Mouse (Mus musculus): ENCODE results near the gene E130308A19Rik. TPM values are rescaled to one million over a fixed set of nuclear protein-coding genes. Genes with fewer than 3 reads are reported as not detected.

Gene E130308A19Rik
- total and polyA plus RNA-seq, 3 experiments = 2.4 to 3.4 (median 3.1) TPM

DNA sequence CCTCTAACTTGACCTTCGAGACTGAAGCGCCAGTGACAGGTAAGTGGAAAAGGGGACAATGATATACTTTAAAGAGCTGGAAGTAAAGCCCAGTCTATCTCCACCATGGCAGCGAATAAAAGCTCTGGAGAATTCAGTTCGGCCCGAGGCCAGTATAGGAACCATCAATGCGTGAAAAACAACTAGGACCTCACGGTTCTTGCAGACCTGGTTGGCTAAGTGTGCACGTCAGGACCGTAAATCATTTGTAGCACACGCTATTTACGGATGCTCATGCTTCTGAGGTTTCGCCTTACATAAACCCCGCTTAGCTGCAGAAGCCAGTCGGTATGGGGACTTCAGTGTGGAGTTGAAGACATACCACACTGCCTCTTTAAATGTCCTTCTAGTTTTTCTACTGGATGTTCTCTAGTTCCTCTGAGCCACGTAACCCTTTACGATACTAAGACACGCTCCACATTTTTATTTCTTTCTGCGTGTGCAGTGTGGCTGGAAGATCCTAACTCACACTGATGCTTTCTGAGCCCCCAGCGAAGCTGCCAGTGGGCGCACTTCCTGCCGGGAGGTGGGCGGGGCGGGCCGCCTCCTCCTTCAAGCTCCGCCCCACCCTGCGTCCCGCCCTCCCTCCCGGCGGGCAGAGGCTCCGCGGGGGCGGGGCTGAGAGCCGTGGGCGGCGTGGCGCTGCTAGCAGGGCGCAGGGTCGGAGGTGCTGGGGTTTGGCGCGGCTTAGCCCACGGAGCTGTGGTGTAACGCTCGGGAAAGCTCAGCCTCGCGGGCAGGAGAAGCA lies 179.4 kb downstream of the E130308A19Rik start, which contains the start of gene Snx30 (continued):
- TF ChIP-seq ZNF384 (IDR thresholded peaks at IDR 0.05; ENCODE audit: low read depth, low read length) = no peak
- 0 out of 2 replicates have a peak, but pooled peaks have one; percentile 31 for TF ChIP-seq E2F4 (IDR thresholded peaks at IDR 0.05; ENCODE audit: insufficient replicate concordance, low read depth, low read length)
- TF ChIP-seq NRF1 (IDR thresholded peaks at IDR 0.05; ENCODE audit: low read depth, low read length) = no peak
- TF ChIP-seq KAT2A (IDR thresholded peaks at IDR 0.05; ENCODE audit: insufficient replicate concordance, low read length) = 0 out of 2 replicates have a peak, but pooled peaks have one; percentile 27
- peak; percentile 55 for TF ChIP-seq MAX (IDR thresholded peaks at IDR 0.05; ENCODE audit: low read length)
- TF ChIP-seq BHLHE40 (IDR thresholded peaks at IDR 0.05; ENCODE audit: low read depth, low read length) = peak; percentile 63
- TF ChIP-seq GABPA (IDR thresholded peaks at IDR 0.05; ENCODE audit: insufficient replicate concordance, low read depth, low read length) = no peak
- TF ChIP-seq MXI1 (IDR thresholded peaks at IDR 0.05; ENCODE audit: low read depth, low read length) = peak; percentile 86

DNA sequence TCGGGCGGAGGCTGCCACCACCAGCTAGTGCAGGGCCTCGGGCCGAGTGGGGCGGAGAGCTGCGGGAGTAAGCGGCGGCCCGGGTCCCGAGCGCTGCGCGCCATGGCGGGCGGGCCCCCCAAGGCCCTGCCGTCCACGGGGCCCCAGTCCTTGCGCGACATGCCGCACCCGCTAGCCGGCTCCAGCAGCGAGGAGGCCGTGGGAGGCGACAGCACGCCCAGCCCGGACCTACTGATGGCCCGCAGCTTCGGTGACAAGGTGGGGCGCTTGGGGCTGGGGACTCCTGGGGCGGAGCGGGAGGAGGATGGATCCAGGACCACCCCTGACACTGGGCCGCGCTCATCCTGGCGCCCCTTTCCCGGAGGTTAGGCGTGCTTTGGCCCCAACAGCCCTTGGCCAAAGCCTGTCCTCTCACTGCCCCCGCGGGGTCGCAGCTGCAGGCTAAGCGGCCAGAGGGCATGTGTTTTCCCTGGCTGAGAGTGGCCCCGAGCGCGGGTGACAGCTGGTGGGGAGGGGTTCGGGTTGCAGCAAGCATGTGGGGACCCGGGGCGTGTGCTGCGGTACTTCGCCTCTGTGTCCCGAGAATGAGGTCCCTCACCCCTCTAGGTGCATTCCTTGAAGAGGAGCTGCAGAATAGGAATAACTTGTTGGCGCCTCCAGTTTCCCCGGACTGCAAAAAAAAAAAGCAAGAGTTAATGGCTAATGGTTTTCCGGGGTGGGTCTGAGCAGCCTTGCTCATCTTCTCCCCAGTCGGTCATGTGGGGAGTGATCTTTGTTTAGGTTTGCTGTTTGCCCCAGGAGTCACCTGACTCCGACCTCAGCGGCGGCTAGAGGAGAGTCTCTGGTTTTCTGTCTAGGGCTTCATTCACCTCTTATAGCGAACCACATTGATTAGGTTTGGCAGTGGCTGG lies 180.2 kb downstream of the E130308A19Rik start:
- in situ Hi-C loops (cut with MboI; ENCODE audit: low pct_ligation_motif_present, low pct_unique_long_range_greater_than_20kb, low sequenced_read_pairs) = no loop called here
- TF ChIP-seq MEF2A (IDR thresholded peaks at IDR 0.05; ENCODE audit: borderline replicate concordance, low read depth, low read length) (peak; percentile 36; the same call in 1 of the 2 replicates), ETS1 (conservative IDR thresholded peaks at IDR 0.05; ENCODE audit: low read depth, low read length) (peak; percentile 54), EP300 (IDR thresholded peaks at IDR 0.05; ENCODE audit: low read length) (no peak), RAD21 (IDR thresholded peaks at IDR 0.05; ENCODE audit: low read depth, low read length) (no peak), POLR2AphosphoS2 (IDR thresholded peaks at IDR 0.05; ENCODE audit: low read depth, low read length) (no peak), POLR2A (IDR thresholded peaks at IDR 0.05; ENCODE audit: low read depth, low read length) (no peak), HCFC1 (IDR thresholded peaks at IDR 0.05; ENCODE audit: low read depth, low read length) (no peak), RCOR1 (conservative IDR thresholded peaks at IDR 0.05; ENCODE audit: low read depth, low read length) (no peak), MYC (IDR thresholded peaks at IDR 0.05; ENCODE audit: low read depth, low read length) (no peak), NELFE (IDR thresholded peaks at IDR 0.05; ENCODE audit: low read depth, low read length) (no peak), USF1 (IDR thresholded peaks at IDR 0.05; ENCODE audit: low read depth, low read length) (peak; percentile 67), JUND (conservative IDR thresholded peaks at IDR 0.05; ENCODE audit: low read depth, low read length) (no peak), SIN3A (IDR thresholded peaks at IDR 0.05; ENCODE audit: low read length) (peak; percentile 36), ZMIZ1 (IDR thresholded peaks at IDR 0.05; ENCODE audit: low read depth, low read length) (no peak; the same call in 1 of the 2 replicates), ZNF384 (IDR thresholded peaks at IDR 0.05; ENCODE audit: low read depth, low read length) (peak; percentile 85), JUN (IDR thresholded peaks at IDR 0.05; ENCODE audit: insufficient read depth, low read depth, low read length) (no peak), GABPA (IDR thresholded peaks at IDR 0.05; ENCODE audit: insufficient replicate concordance, low read depth, low read length) (no peak), NRF1 (IDR thresholded peaks at IDR 0.05; ENCODE audit: low read depth, low read length) (no peak), ZKSCAN1 (IDR thresholded peaks at IDR 0.05; ENCODE audit: borderline replicate concordance, low read depth, low read length) (no peak), E2F4 (IDR thresholded peaks at IDR 0.05; ENCODE audit: insufficient replicate concordance, low read depth, low read length) (no peak), USF2 (conservative IDR thresholded peaks at IDR 0.05; ENCODE audit: low read depth, low read length) (peak; percentile 37; the same call in 1 of the 2 replicates), UBTF (IDR thresholded peaks at IDR 0.05; ENCODE audit: low read depth, low read length) (no peak; the same call in none of the 2 replicates), PAX5 (IDR thresholded peaks at IDR 0.05; ENCODE audit: low read length) (no peak), CHD1 (IDR thresholded peaks at IDR 0.05; ENCODE audit: low read depth, low read length) (no peak), MAZ (IDR thresholded peaks at IDR 0.05; ENCODE audit: low read depth, low read length) (0 out of 2 replicates have a peak, but pooled peaks have one; percentile 23), IRF4 (IDR thresholded peaks at IDR 0.05; ENCODE audit: low read depth, low read length) (no peak), TBP (conservative IDR thresholded peaks at IDR 0.05; ENCODE audit: low read depth, low read length) (no peak), MAX (IDR thresholded peaks at IDR 0.05; ENCODE audit: low read length) (no peak), ZC3H11A (IDR thresholded peaks at IDR 0.05; ENCODE audit: low read depth, low read length) (no peak)

More for the DNA sequence above, 180.2 kb downstream of the E130308A19Rik start:
- H3K27ac ChIP-seq (ENCODE audit: insufficient read depth, low read depth) = peak overlapping the region; percentile 42
- peak overlapping the region; percentile 77 for H3K9ac ChIP-seq (ENCODE audit: insufficient read depth, low read depth)
- H3K36me3 ChIP-seq (replicated peaks in 1 of 2; ENCODE audit: control insufficient read depth in 1 of 2, insufficient read depth in 1 of 2, low read length in 1 of 2) = peaks cover 0 to 24% of the 10 kb centered on the region in 2 experiments
- H3K27me3 ChIP-seq (replicated peaks) = no peaks in the 10 kb centered on the region
- peaks cover 17 to 74% of the 10 kb centered on the region in 2 experiments for H3K4me1 ChIP-seq (ENCODE audit: control insufficient read depth in 1 of 2, insufficient read depth in 2 of 2)
- H3K4me3 ChIP-seq (replicated peaks in 1 of 3; ENCODE audit: low read depth in 2 of 3, low read length in 2 of 3, poor library complexity in 1 of 3) = peak overlapping the region; percentile 77 to 95 (median 93)
- DNase-seq (ENCODE audit: extremely low read depth) = peak; percentile 72
- no peaks in the 10 kb centered on the region for H3K9me3 ChIP-seq (replicated peaks; ENCODE audit: low read length)
- peaks cover 10% of the 10 kb centered on the region for H3K79me2 ChIP-seq (replicated peaks; ENCODE audit: control insufficient read depth, extremely low read depth, insufficient read depth, poor library complexity, severe bottlenecking)
- dilution Hi-C loops (cut with MboI; ENCODE audit: extremely low pct_ligation_motif_present, extremely low pct_unique_long_range_greater_than_20kb, low sequenced_read_pairs) = no loop called here
- peak overlapping the region; percentile 58 for H3K4me2 ChIP-seq (ENCODE audit: insufficient read depth, low read depth, poor library complexity, severe bottlenecking)

Data from CH12.LX (cell line).